Mouse (Mus musculus) gastrocnemius, postnatal 14 days (tissue): ENCODE measurements at regions not wholly inside any gene's neighbourhood (a gene's known extent, or its start where the extent isn't known, plus 50 kb on each side); places are given as distances from the start of the nearest gene placed in this dataset.

Experiments
- DNase-seq: peaks from one replicate; pipeline ENCODE4 v3.0.0; 2021; ENCODE audit warnings: mixed read lengths
- intact Hi-C: fragments of 180-260 bp; cut with DNase I; formaldehyde crosslinking; loops from one replicate; pipeline ENCODE4 v1.15.1; 2025; ENCODE audit warnings: low total_unique reads

DNA sequence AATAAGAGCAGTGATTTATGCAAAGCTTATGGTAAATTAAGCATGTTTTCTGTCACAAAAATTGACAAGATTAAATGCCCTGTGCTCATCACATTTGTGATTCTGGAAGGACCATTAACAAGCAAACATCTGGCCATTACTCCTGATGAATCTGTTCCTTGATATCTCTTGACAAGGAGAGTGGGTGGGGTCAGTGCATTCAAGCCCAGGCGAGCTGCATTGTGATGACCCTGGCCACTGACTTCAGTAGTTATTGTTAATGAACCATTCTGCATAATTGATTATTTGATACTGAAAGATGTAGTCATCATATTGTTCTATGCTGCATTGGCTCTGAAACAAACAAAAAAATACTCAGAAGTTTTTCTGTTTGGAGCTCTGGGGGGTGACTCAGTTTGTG lies 115.4 kb upstream of the Prmt6 start:
- no peak for DNase-seq
- intact Hi-C loops, result no loop called here

DNA sequence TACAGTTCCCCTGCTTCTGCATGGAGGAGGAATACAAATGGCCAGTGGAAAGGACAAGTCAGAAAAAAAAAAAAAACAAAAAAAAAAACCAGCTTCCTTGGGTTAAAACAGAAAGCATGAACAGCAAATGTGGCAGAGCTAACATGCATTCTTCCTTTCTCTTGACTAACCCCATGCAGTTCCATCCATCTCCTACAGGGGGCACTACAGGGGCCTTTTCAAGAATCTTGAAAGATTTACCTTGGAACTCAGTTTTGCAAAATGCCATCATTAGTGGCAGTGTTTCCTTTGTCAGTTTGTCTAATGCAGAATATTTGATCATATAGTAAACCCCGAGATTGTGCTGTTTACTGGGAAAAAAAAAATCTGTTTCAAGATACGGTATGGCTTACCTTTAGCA lies 111.1 kb upstream of the Prmt6 start:
- intact Hi-C loops, result no loop called here
- no peak for DNase-seq

DNA sequence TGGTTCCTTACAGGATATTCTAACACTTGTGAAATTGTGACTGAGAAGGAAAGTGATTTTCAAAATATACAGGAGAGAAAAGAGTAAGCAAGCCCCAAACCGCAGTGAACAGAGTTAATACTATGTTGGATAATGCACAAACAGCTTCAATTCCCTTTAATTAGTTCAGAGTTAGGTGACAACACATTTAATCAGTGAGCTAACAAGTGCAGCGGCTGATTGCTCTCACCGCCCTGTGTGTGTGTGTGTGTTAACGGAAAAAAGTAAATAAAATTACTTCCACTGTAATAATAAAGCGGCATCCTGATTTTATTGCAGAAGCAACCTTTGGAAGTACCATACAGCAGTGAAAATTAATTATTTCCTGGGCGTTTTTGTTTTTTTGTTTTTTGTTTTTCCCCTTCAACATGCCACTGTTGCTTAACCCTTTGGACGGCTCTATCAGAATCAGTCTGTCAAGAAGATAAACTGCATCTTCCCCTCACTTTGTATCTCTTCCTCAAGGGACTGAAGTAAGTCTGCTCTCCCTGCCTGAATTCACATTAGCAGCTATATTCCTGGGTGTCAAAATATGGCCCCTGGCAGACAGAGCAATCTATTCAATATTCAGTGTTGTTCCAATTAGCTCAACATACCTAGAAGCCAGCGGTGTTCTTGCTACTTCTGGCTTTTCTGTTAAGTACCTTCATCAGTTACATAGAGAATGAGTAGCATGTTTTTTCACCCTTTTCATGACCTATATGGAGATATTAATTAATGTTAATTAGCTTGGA lies 106.2 kb upstream of the Prmt6 start:
- intact Hi-C loops, result no loop called here
- DNase-seq, result no peak

DNA sequence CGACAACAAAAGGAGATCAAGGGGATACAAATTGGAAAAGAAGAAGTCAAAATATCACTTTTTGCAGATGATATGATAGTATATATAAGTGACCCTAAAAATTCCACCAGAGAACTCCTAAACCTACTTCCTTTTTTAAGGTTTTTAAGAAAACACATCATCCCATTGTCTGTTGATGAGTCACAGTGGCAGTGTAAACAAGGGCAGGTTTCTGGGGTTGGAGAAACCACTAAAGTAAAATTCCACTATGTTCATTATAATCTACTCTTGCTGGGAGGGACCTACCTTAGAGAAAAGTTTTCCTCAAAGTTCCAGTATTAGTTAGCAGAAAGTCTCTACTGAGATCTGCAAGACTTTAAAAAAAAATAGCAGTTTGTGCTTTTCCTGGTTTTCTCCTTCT lies 102.9 kb upstream of the Prmt6 start:
- no peak for DNase-seq
- intact Hi-C loops, result no loop called here

DNA sequence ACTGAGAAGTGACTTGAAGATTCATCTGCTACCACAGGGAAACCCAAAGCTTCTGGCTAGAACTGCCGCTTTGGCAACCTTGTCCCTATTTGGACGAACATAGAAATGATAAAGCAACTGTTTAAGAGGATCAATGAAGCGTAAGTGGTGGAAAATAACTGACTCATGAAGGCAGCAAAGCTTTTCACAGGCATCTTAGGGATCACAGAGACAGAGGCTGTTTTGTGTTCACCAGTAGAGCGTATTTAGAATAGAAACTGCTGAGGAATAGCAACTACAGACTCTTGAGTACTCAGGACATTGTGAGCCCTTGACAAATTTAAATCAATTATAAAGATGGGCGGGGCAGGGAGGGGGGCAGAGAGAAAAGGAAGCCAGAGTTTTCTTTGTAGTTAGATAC lies 99.3 kb upstream of the Prmt6 start:
- DNase-seq, result no peak
- intact Hi-C loops, result no loop called here

DNA sequence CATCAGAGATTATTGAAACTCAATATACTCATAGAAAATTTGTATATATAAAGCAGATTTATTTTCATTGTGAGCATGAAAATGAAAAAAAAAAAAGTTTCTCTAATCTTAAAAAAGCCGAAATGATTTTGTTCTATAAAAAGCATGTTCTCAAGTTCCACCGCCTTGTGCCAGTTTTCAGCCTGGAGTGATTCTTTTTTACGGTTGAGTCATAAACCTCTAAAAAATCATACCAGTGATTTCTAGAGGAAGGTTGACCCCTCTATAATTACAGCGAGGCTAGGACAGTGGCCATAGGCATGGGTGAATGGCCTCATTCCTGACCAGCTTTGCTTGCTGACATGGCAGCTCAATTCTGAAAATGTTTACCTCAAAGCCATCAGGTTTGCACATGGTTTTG lies 98.6 kb upstream of the Prmt6 start:
- intact Hi-C loops, result no loop called here
- no peak for DNase-seq

DNA sequence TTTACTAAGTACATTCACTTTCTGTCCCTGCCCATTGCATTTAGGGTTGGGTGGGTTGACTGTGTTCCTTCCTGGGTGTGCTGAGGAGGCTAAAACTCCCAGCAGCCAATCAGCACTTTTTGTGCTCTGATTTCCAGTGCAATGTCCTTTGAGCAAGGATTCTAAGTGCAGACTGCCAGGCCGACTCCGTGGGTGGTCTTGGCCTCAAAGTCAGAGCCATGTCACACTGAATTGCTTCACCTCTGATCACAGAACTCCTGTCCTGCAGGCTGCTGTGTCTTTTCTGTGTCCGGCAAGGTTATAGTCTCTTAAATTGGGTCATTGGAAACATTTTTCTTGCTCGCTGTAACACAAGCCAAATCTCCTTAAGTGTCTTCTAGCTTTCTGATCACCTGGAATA lies 94.0 kb upstream of the Prmt6 start:
- intact Hi-C loops, result no loop called here
- DNase-seq, result peak; percentile 6

DNA sequence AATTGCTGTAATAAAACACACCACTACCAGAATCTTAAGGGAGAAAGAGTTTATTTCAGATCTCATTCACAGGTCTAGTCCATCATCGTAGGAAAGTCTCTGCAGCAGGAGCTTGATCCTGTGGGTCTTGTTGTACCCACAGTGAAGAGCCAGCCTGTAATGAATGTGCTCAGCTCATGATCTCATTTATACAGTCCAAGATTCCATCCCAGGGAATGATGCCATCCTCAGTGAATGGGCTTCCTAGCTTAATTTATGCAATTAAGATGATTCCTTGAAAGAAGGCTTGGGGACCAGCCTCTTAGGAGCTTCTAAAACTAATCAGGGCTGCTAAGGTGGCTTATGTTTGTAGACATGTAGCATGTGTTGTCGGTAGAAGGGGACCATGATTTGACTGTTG lies 89.3 kb upstream of the Prmt6 start:
- intact Hi-C loops, result no loop called here
- DNase-seq, result no peak

DNA sequence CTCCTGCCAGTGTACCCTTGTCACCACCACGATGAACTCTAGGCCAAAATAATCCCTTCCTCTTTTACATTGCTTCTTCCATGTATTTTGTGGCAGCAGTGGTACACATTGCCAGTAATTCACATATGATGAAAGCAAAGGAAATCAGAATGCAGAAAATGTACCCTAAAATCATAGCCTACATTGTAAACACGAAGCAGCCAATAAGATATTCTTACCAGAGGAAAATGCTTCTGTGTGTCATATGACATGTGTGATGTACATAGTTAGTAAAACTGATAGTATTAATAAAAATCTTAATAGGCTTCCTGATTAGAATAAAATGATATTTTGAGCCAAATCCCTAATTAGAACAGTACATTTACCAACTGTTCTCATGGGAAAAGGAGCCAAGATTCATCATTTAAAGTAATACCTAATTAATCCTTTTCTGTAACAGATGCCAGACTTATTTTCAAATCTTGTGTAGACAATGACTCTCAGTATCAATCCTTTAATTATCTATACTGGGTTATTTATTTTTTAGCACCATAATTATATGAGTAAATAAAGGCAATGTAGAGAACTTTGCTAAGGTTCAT lies 88.3 kb upstream of the Prmt6 start:
- no peak for DNase-seq
- intact Hi-C loops, result no loop called here

DNA sequence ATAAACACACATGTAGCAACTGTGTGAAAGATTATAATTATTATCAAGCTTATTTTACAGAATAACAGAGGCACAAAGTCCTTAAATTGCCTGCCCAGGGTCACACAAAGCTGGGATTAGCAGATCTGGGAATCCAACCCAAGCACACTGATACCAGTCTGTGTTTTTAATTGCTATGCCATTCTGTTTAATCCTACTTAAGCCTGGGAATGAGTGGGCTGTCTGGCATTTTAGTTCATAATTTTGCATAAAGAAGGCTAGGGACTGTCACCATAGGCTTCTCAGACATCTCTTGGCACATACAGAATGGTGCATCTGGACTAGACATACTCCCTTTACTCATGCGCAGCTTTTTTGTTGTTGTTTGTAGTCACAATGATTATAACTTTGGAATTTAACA lies 78.4 kb upstream of the Prmt6 start:
- intact Hi-C loops, result no loop called here

DNA sequence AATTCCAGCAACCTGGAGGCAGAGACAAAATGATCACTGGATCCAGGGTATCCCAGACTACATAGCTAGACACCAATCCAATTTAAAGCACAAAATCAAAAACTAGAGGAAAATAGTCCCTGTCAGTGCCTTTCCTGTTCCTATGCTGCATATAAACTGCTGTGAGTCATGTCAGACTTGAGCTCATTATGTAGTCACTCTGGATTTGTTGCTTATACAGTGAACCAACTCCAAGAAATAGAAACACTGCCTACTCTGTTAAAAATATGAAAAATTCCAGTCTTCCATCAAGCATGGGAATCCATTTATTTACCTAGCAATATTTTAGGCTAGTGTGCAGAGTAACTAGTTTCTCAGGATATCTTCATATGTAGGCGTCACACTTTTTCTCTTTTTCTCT lies 59.5 kb upstream of the Prmt6 start:
- intact Hi-C loops, result no loop called here
- no peak for DNase-seq

More for the DNA sequence above, 78.4 kb upstream of the Prmt6 start:
- no peak for DNase-seq

DNA sequence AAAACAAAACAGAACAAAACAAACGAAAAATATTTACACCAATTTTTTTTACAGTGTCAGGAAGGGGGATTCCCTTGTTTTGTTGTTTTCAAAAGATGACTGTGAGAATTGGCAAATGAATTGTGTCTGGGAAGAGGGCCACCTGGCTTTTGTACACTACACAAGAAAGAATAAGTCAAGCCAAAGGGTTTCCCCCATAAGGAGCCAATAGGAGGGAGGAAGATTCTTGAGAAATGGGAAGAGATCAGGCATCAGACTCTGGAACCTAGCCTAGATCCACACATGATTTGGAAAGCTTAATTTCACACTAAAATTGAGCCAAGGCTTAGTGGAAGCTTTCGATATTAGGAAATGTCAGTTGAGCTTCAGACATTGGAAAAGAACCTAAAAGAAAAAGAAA lies 52.4 kb upstream of the Prmt6 start:
- intact Hi-C loops, result no loop called here
- DNase-seq, result peak; percentile 49
